Mouse (Mus musculus): ENCODE results near the gene Slc6a18. TPM values are rescaled to one million over a fixed set of nuclear protein-coding genes. Genes with fewer than 3 reads are reported as not detected.
"Not testable (repeated sequence)": the region's sequence is repeated elsewhere in the genome, so short reads cannot be mapped to it uniquely, and the experiment has no call there.

Slc6a18 gene
- total RNA-seq (2021): not detected

GRCm38 (mm10) chr13:73677853-73678252 is at the start of gene Slc6a18:
Gene Slc6a18, minus strand, starts transcription at chr13:73678023.
- intact Hi-C loops (cut with DNase I): no loop called here
- DNase-seq (ENCODE audit: low spot score): no peak

DNA sequence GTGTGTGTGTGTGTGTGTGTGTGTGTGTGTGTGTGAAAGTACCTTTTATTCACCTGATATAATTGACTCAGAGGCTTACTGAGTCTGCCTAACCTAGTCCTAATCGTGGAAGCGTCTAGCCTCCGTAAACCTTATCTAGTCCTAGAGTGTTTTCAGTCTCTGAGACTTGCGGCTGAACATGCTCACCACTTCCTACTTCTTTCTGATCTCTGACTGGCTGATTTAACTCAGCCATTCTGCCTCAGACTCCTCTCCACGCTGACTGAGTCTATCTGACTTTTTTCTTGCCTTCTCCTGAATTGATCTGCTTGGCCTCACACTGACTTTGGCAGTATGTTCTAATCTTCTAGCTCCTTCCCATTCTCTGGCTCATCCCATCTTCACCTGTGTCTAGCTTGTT is 47.5 kb upstream of the Slc6a18 start:
- intact Hi-C loops (cut with DNase I): loop anchor here (10.0 kb wide), 1 partner anchor 569 kb away; the partner anchor contains the start of gene Ahrr
- DNase-seq (ENCODE audit: low spot score): no peak

- DNase-seq (ENCODE audit: low spot score): no peak
- intact Hi-C loops (cut with DNase I): loop anchor here (1.0 to 10.0 kb wide), 2 partner anchors 99 to 572 kb away; partner anchors contain the start of gene Ahrr
Observed at GRCm38 (mm10) chr13:73723081-73723668, 45.4 kb upstream of the Slc6a18 start.

DNA sequence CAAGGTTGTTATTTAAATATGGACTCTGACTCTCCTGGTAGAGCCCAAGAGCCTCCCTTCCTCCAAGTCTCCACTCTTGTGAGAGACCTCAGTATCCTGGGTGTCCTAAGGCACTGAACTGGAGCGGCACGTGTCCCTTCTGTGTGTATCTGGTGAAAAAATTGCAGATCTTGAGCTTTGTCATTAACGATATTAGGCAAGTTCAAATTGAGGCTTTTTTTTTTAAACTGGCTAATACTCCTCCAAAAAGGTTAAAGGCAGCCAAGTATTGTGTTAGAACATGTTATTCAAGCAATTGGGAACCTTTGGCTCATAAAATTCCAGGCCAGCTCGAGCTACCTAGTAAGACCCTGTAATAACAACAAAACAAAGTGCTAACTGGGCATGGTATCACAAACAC is 42.4 kb upstream of the Slc6a18 start:
- DNase-seq (ENCODE audit: low spot score): no peak
- intact Hi-C loops (cut with DNase I): loop anchor here (10.0 kb wide), 1 partner anchor 575 kb away; the partner anchor contains the start of gene Ahrr

- intact Hi-C loops (cut with DNase I): loop anchor here (1.0 kb wide), 2 partner anchors 104 to 189 kb away; no protein-coding TSS in a partner anchor
- DNase-seq (ENCODE audit: low spot score): no peak
Observed at GRCm38 (mm10) chr13:73718225-73718624, 40.4 kb upstream of the Slc6a18 start.

DNA sequence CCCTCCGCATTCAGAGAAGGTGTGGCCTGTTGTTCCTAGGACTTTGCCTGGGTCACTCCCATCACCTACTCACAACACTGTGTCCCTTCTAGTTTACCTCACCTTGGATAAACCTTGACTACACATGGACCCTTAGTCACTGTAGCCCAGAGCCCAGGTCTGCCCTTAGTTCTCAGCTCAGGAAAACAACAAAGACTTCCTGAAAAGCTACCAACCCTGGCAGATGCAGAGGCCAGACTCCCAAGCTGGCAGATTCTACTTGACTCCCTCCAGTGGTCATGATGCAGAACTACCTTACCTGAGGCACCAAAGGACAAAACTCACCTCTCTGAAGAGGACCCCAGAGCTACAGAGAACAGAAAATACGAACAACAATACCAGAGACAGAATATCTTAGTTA is 36.2 kb upstream of the Slc6a18 start:
- no peak for DNase-seq (ENCODE audit: low spot score)
- intact Hi-C loops (cut with DNase I): loop anchor here (5.0 kb wide), 2 partner anchors 67 to 202 kb away; no protein-coding TSS in a partner anchor

DNA sequence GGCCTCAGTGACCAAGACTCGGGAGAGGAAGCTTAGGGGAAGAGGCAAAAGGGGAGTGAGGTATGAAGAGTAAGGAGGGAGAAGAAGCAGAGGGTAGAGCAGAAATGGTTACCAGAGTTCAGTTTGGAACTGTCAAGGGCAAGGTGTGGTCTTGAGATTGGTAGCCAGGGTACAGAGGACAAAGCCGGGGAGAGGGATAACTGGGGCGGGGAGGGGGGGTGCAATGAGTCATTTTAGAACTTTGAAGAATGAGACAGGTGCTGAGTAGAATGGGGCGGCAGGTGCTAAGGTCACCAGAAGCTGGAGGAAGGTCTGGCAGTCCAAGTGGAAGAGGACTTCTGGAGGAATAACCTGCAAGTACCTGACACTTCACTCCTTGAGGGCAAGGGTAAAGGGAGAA is 35.4 kb upstream of the Slc6a18 start:
- no peak for DNase-seq (ENCODE audit: low spot score)
- intact Hi-C loops (cut with DNase I): loop anchor here (5.0 kb wide), 2 partner anchors 66 to 201 kb away; no protein-coding TSS in a partner anchor

GRCm38 (mm10) chr13:73712228-73712627 is 34.4 kb upstream of the Slc6a18 start:
- intact Hi-C loops (cut with DNase I): loop anchor here (5.0 kb wide), 2 partner anchors 65 to 200 kb away; no protein-coding TSS in a partner anchor
- no peak for DNase-seq (ENCODE audit: low spot score)

GRCm38 (mm10) chr13:73711803-73712202 is 34.0 kb upstream of the Slc6a18 start:
- DNase-seq (ENCODE audit: low spot score): no peak
- intact Hi-C loops (cut with DNase I): loop anchor here (5.0 kb wide), 2 partner anchors 65 to 200 kb away; no protein-coding TSS in a partner anchor

DNA sequence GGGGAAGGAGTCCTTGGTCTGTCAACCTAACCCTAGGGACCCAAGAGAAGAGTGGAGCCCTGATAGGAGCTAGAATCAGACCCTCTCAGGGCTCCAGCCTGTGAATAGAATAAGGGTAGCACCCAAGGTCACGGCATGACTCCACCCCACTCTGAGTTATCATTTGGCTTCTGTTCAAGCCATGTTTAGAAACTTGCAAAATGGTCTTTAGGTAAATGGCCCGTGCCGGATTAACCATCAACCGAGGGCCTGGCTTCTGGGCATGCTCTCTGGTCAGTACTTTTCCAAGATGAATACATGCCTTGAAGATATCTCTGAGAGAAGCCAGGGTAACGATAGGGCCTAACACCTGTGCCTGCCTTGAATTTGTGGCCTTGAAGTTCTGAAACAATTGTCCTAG is 33.4 kb upstream of the Slc6a18 start:
- DNase-seq (ENCODE audit: low spot score): no peak
- intact Hi-C loops (cut with DNase I): loop anchor here (5.0 kb wide), 2 partner anchors 64 to 199 kb away; no protein-coding TSS in a partner anchor

DNA sequence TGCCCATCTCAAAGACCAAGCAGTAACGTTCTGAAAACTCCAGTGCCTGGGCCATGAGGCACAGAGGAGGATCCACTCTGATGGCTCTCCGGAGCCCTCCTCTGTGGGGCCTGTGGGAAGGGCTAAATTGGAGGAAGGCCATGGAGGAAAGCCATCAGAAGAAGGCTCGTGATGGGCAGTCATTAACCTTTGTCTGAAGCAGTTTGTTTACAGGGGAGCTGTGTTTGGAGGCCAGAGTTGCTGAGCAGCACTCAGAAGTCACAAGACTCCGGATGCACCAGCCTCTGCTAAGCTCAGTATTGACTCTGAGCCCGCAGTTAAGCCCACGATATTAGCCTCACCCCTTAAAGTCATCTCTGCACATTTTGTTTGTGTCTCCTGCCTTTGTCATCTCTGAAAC is 31.7 kb upstream of the Slc6a18 start:
- DNase-seq (ENCODE audit: low spot score): no peak
- intact Hi-C loops (cut with DNase I): no loop called here

- intact Hi-C loops (cut with DNase I): no loop called here
- no peak for DNase-seq (ENCODE audit: low spot score)
Observed at GRCm38 (mm10) chr13:73704694-73705325, 27.0 kb upstream of the Slc6a18 start, which contains the start of gene Slc6a19. Gene Slc6a19, minus strand, starts transcription at chr13:73704865.

DNA sequence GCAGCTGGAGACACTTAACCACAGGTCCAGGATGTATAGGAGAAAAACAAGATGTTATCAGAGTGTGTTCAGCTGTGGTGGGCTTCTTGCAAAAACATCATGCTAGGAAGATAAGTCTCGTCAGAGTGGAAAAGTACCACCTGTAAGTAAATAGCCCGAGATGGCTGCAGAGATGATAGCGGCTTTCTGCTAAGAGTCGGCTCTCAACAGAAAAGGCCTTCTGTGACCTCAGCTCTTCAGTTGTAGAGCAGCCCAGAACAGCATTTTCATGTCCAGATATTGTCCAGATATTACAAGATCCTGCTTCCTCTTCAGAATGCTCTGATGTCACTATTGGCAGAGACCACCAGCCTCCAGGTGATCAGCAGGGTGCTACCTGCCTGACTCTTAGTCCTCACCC is 25.7 kb upstream of the Slc6a18 start:
- DNase-seq (ENCODE audit: low spot score); intact Hi-C loops (cut with DNase I): not testable (repeated sequence)

- no peak for DNase-seq (ENCODE audit: low spot score)
- intact Hi-C loops (cut with DNase I): no loop called here
Observed at GRCm38 (mm10) chr13:73702776-73703175, 25.0 kb upstream of the Slc6a18 start.

DNA sequence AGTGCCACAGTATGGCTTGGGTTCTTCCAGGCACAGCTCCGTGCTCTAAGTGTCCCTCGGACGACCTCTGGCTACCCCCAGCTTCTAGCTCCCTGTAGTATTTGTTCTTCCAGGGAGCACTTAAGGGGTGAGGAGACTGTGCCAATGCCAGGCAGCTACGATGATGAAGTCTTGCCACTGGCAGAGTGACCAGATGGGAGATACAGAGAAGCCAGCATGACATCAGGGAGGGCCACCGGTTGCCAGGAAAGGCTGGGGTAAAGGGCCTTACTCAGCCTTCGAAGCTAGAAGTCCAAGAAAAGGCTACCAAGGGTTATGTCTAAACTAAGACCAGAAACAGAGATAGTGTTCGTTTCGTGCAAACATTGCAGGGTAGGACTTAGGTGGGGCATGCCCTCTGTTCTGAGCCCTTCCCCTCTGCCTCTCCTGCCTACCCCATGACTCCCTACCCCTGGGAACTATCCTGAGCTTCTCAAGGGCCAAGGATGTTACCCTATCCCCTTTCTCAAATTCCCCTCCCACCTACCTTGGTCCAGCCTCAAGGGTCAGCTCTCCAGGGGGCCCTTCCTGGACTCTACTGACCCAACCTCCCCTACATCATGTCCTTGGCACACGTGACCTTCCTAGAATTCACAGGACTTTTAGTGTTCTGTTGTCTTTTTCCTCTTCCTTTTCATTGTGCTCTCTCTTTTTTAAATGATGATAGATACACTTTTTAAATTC is 23.5 kb upstream of the Slc6a18 start:
- intact Hi-C loops (cut with DNase I): no loop called here

GRCm38 (mm10) chr13:73700554-73700953 is 22.7 kb upstream of the Slc6a18 start:
- intact Hi-C loops (cut with DNase I): no loop called here
- DNase-seq (ENCODE audit: low spot score): no peak

More for the DNA sequence above, 23.5 kb upstream of the Slc6a18 start:
- no peak for DNase-seq (ENCODE audit: low spot score)

GRCm38 (mm10) chr13:73699714-73700113 is 21.9 kb upstream of the Slc6a18 start:
- DNase-seq (ENCODE audit: low spot score): no peak
- intact Hi-C loops (cut with DNase I): no loop called here

DNA sequence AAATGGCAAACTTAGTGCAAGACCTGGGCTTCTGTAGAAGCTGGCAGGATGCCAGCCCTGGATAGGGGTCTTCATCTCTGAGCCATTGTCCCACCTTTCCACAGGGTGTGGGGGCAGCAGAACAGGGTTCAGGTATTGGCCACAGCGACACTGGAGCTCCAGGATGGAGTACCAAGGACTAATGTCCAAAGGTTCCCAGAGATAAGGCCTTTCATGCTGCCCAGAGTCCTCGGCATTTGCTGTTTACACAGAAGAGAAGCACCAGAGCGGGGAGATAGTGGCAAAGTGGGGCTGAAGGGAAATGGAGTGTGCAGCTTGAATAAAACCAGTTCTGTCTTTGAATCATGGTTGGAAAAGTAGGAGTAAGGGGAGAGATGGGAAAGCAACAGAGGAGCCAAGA is 18.7 kb upstream of the Slc6a18 start:
- intact Hi-C loops (cut with DNase I): no loop called here
- no peak for DNase-seq (ENCODE audit: low spot score)

DNA sequence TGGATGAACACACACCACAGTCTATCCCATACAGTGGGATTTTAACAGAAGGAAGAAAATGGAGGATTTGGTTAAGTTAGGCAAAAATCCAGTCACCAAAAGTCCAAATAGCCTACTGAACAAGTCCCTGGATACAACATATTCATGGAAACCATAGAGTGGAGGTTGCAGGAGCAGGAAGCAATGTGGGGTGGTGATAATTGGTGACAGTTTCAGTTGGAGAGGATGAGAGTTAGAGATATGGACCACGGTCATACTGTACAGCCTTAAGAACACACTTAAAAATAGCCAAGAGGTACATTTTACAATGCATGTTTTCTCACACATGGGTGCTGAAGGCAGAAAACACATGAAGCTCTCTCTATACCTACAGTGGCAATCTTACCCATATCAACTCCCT is 17.1 kb upstream of the Slc6a18 start:
- intact Hi-C loops (cut with DNase I): no loop called here
- DNase-seq (ENCODE audit: low spot score): no peak

GRCm38 (mm10) chr13:73693333-73693732 is 15.5 kb upstream of the Slc6a18 start:
- DNase-seq (ENCODE audit: low spot score): no peak
- intact Hi-C loops (cut with DNase I): loop anchor here (2.0 kb wide), 1 partner anchor 47 kb away; no protein-coding TSS in a partner anchor
